Mouse (Mus musculus) olfactory bulb, adult 2 months (tissue): ENCODE data around the gene D630036H23Rik.
"Not testable (repeated sequence)": the region's sequence is repeated elsewhere in the genome, so short reads cannot be mapped to it uniquely, and the experiment has no call there.

ENCODE experiments used
- CTCF ChIP-seq: fragments of 200-500 bp; IDR thresholded peaks from 2 replicates; pipeline ENCODE4 v1.5.1; 2012; ENCODE audit warnings: low read depth, mild to moderate bottlenecking, low read length, moderate library complexity; ENCODE audit not compliant: insufficient read depth
- POLR2A ChIP-seq: fragments of 200-500 bp; IDR thresholded peaks from 2 replicates; pipeline ENCODE4 v1.6.1; 2012; ENCODE audit warnings: mild to moderate bottlenecking, low read depth, low read length, moderate library complexity; ENCODE audit not compliant: insufficient read depth

DNA sequence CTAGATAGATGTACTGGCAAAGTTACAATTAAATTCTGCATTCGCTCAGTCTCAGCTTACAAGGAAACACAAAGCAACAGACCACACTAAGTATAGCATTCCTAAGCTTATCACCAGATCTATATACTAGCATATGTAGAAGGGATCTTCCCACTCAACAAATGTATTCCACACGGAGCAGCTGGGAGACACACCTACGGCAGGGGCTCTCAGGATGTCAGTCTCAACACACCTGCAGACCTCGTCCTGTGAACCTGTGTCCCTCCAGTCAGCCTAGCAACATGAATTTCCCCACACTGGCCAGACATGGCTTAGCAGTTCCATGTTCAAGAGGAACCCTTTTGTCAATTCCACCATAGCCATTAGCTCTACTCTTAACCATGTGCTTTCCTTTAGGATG lies 5.6 kb downstream of the D630036H23Rik start:
- TF ChIP-seq CTCF, POLR2A: not testable (repeated sequence)
